Mouse (Mus musculus) left cerebral cortex, postnatal 14 days (tissue): Measurements from ENCODE around the gene Nuak1. TPM values are rescaled to one million over a fixed set of nuclear protein-coding genes. Genes with fewer than 3 reads are reported as not detected.
A peak's percentile ranks its signal among the peaks of the same experiment; 100 is the strongest.

ENCODE experiments used
- DNase-seq, 2 experiments: peaks; one replicate each; pipeline ENCODE4 v3.0.0; 2021 to 2022; ENCODE audit warnings: low spot score in 2 of 2, mixed read lengths in 1 of 2
- intact Hi-C: fragments of 180-260 bp; cut with DNase I; formaldehyde crosslinking; loops from one replicate; pipeline ENCODE4 v1.15.1; 2025
- total RNA-seq, 2 experiments: library from RNA; stranded (reverse); gene quantifications; 2 replicates each; pipeline ENCODE4 v1.2.3; 2021

Nuak1 gene
- total RNA-seq, 2 experiments from 2014 or later = 56.0 to 66.2 TPM

DNA sequence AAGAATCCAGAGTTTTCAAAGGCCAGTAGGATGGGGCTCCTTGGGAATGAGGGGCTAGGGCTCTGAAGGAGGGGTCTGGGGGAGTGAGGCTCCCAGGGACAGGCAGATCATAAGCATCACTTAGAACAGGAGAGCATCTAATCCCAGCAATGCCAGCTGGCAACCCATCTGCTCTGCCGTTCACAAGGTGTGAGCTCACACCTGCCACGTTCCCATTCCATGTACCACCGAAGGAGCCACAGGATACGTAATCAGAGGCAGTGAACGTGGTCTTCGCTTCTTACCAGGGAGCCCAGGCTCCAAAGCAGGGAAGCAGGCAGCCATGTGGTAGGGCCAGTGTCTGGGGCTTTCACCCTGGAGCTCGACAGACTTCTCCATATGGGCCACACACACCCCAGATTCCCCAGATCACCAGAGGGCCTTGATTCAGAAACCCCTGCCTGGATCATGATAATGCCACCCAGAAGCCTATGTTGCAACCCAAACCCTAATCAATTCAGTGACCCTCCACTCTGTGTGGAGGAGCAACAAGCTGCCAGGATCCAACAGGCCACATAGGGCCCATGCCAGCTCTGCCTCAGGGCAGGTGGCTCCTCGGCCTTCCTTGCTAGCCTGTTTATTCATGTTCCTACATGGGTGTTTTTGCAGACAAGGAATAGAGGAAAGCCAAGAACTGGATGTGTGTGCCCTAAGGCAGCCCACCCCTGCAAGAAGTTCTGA is 25.3 kb downstream of the Nuak1 start:
- no peak for DNase-seq
- intact Hi-C loops = no loop called here

DNA sequence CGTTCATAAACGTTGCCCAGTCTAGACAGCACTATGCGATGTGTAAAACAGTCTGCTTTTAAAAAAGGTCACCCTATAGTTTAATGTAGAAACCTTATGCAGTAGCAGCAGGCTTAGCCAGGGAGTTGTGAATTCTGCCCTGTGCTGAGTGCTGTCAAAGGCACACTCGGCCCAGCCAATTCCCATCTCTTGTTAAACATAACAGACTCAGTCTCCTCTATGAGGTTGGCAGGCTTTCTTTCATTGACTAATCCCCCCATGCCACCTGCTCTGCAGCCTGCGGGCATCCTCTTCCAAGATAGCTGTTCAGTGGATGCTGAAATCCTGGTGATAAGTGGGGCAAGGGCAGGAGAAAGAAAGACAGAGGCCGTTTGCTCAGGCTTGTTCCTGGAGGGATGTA is 27.1 kb downstream of the Nuak1 start:
- DNase-seq = no peak
- intact Hi-C loops = no loop called here

DNA sequence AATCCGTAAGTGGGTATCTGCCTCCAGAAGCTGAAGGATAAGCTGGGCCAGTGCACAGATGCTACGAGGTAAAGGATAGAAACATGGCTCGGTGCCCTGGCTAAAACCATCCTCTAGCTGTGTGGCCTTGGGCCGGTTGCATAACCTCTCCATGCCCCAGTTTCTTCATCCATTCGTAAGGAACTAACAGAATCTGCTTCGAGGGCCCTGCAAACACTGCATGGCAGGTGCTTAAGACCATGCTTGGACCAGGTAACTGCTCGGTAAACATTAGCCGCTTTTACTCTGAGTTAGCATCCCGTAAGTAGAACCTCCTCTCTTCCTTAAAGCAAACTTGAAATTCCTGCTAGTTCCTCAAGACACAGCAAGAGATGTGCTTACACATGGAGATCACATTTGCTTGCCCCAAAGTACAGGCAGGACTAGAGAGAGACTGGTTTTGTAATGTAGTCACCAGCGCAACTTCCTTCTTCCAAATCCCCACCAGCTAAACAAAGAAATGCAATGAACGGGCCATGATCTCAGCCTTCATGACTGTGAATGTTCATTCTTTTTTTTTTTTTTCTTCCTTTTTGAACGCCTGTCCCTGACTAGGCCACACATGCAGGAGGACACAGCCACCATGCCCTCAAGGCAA is 28.0 kb downstream of the Nuak1 start:
- intact Hi-C loops = no loop called here
- DNase-seq = no peak

DNA sequence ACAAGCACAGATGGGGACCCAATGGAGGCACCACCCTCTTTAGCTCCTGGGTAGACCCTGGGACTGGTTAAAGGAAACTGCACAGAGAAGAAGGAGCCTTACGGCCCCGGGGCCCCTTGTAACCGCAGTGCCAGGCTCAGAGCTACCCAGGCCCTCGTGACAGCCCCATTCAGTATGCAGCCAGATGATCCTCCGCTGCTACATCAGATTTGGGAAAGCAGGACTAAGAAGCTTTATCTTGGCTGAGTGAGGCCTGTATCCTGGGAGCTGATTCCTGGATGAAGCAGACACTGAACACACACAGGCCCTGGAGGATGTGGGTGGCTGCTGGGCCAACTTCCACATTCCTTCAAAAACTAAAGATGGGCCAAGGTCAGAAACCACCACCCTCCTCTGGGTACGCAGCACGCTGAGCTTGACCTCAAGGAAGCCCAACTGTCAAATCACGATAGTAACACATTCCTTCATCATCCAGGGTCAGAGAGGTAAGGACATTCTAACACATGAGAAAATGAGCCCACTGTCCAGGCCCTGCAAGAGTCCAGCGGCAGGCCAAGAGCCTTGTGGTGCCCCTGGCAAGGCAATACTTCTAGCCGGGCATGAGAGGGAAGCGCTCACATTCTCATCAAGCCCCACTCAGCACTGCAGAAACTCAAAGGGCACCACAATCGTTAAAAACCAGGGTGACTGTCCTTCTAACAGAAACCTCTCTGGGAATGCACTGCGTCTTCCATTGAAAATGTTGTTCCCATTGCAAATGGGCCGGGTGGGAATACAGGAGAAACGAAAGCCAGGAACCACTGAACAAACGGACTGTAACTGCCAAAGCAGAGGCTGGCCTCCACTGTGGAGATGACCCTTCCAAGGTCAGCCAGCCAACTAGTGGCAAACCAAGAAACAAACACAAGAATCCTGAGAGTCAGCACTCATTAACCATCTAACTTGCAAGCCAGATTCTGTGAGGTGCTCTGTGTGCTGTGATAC is 29.0 kb downstream of the Nuak1 start:
- no peak for DNase-seq
- intact Hi-C loops = no loop called here

DNA sequence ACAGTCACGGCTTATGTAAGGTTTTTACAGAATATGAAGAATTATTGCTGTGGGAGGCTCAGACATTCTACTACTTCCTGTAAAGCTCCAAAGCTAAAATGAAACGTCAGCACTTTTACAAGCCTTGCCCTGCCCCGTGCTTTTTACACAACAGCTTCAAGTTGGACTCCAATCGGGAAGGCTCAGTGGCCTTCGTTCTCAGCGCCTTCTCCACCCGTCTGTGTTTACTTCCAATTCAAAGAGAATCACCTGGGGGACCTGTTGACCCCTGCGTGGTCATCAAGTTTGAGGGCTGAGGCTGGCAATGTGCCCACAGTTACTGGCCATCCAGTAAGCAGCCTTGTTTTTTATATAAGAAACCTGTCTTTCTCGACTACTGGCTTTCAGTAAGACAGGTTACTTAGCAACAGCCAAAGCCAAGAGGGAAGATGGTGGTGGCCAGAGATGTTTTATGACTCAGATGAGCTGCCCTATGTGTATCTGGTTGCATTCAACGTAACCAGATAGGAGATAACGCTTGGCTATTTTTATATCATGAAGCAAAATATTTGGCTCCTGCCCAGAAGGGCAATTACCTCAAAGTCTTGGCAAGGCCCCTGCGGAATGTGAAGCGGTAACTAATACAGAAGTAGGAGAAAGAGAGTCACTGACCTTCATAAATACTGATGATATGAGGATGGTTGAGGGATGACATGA is 31.3 kb downstream of the Nuak1 start:
- intact Hi-C loops = no loop called here

DNA sequence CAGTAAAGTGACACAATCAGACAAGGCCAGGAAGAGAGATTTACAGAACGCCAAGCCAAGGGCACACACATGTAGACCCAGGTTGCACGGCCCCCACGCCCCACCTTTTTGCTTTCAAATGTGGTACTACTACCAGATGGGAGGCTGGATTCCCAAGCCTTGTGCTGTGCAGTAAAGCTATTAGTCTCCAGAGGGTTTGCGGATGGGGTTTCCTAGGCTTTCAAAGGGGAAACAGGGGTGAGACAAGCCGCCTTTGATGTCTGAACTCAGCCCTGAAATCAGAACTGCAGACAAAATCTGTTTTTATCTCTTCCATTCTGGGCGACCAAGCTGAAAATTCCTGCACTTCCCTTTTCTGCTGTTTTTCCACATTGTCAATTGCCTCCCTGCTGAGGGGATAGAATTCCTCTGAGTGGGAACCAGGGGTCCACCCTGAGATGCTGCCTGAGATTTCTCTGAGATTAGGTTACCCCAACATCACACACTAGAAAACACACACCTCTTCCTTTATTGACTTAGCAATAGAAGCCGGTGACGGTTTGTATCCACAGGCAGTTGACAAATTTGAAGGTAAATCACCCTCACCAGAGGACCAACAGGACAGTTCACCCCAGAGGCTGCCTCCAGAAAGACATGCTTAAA is 35.1 kb downstream of the Nuak1 start:
- intact Hi-C loops = no loop called here
- DNase-seq = no peak

More for the DNA sequence above, 31.3 kb downstream of the Nuak1 start:
- DNase-seq = no peak

DNA sequence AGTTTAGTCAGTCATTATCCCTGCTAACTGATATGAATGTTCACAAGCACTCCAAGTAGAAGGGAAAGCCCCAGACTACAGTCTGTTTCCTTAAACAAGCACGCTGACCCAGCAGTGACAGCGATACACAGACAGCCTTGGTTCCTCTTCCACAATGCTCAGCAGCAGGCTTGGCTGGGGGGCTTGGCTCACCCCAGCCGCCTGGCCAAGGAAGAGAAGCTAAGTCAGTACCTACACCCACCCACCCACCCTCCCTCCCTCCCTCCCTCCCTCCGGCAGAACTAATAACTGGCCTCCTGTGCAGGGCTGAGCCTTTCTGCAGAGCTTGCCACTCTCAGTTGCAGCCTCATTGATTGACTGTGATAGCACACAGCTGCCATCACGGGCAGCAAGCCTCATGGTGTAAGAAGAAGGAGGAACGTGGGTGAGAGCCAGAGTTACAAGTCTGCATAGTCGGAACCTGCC is 38.5 kb downstream of the Nuak1 start:
- intact Hi-C loops = no loop called here
- peak; percentile 61 to 77 for DNase-seq

DNA sequence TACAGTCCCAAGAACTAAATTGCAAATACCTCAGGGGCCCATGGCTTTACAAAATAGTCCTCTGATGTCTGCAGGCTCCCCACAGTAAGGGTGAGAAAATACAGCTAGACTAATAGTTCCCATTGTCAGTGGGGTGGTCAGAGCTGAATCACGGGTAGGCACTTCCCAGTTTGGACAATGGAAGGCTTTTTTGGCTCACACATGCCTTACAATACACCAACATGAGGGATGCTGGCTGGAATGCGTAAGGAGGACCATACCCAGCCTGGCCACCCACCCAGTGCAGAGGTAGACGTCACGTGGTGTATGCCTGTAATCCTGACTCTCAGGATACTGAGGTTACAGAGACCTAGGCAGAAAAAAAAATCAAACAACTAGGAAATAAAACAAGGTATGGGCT is 39.2 kb downstream of the Nuak1 start:
- intact Hi-C loops = no loop called here
- no peak for DNase-seq

DNA sequence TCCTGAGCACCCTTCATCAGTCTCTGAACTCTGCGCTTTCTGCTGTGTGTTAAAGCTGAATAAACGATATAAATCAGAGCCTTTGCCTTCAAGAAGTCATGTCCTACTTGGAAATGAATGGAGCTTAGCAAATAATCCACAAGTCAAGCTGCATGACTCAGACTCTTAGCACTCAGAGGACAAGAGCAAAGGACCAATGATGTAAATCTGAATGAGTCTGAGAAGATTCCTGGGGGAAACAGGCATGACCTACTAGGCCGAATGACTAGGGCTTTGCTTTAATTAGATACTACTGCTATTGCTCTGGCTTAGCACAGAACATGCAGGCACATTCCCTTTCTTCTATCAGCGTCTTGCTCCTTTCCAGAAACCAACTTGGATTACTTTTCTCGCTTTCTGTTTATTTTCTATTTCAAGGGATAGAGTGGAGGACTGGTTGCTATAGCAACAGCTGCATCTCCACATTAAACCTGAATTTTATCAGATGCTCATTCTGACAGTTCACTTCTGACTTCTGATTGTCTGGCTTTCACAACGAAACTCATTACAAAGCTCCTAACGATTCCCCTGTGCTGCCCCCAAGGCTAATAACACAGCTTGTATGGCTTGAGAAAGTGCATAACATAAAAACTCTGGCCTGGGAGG is 40.2 kb downstream of the Nuak1 start:
- intact Hi-C loops = no loop called here

DNA sequence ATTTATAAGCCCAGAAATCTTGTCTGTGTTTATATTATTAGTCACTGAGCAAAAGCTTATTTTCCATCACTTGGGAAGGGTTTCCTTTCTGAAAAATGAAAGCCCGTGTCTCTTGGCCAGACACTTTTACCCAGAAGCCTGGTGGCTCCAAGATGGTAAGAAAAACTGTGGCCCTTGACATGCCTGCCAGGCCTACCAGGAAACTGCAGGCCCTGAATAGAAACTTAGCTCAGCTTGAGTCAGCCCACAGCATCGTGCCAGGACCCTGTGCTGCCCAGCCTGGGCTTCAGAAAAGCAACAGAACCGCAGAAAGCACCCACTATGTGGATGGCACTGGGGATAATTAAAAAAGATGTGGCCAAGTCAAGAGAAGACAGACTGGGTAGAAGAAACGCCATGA is 43.1 kb downstream of the Nuak1 start:
- no peak for DNase-seq
- intact Hi-C loops = no loop called here

More for the DNA sequence above, 40.2 kb downstream of the Nuak1 start:
- peak in 1 of 2 experiments; percentile 66 for DNase-seq

DNA sequence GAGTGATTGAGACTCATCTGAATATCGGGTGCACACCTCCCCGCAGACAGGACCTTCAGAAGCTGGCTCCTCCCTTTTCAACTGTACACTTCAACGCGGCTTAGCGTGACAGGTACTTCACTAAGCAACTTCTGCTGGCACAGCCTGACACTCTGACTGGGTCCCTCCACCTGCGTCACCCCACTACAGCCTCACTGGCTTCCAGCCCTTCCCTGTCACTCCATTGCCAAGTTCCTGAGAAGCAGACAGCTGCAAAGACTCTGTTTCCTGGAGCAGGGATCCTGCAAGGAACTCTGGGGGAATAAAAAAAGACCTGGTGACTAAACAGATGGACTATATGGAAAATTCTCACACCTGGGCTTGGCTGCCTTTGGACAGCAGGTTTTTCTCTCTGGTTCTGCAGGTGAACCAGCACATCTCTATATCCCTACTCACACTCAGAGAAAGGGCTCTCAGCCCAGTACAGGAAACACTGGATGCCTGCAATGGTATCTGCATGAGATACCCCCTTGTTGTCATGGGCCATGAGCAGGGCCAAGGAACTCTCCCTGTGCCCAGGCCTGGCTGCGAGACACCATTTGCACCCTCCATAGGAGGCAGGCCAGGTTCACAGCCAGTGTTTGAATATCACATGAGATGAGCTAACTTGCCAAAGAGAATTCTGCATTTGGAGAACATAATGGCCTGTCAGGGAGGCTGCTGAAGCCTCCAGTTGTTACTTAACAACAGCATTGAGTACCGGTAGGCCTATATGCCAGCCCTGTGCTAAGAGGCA is 44.3 kb downstream of the Nuak1 start:
- intact Hi-C loops = no loop called here
- DNase-seq = no peak

DNA sequence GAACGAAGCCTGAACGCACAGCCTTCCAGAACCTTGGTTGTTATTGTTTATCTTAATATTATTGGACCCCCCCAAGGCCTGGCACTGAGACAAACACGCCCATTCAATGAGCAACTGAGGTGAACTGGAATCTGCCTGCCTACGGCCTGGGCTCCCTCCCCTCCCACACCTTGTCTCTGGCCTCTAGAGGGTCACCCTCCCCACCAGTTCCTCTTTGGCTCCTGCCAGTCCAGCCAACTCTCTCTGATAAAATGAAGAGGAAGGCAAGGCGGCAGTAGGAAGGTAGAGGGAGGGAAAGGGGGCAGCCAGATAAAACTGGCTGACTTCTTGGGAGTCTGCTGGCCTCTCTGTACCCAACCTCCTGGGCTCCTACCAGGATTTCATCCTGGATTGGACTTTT is 45.1 kb downstream of the Nuak1 start:
- intact Hi-C loops = no loop called here
- DNase-seq = no peak

DNA sequence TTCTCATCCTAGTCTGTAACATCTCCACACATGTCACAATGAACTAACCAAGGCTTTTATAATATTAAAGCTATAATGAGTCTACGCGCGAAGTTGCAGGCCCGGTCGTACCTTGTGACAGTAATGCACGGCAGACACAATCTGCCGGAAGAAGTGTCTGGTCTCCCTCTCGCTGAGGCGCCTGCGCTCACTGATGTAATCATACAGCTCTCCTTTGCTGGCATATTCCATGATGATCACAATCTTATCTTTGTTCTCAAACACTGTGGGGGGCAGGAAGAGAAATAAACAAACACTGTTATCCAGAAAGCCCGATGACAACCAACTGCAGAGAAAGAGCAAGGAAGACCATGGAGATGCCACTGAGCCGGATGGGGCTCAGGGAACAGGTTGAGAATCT is 46.5 kb downstream of the Nuak1 start:
- intact Hi-C loops = loop anchor here (5.0 kb wide), 1 partner anchor 43 kb away; no protein-coding TSS in a partner anchor
- no peak for DNase-seq

DNA sequence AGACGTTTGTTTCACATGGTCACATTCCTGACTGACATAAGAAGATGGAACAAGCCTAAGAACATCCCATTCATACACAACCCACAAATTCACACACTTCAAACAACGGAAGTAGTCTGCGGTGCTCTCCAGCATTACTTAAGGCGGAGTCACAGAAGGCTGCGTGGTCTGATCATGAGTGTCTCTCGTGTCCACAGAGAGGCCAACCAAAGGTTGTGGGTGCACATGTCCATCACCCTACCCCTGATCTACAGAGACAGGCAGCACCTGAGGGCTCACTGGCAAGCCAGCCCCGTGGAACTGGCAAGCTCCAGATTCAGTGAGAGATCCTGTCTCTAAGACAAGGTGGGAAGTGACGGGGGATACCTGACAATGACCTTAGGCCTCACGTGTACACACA is 47.0 kb downstream of the Nuak1 start:
- intact Hi-C loops = loop anchor here (5.0 kb wide), 1 partner anchor 44 kb away; no protein-coding TSS in a partner anchor

DNA sequence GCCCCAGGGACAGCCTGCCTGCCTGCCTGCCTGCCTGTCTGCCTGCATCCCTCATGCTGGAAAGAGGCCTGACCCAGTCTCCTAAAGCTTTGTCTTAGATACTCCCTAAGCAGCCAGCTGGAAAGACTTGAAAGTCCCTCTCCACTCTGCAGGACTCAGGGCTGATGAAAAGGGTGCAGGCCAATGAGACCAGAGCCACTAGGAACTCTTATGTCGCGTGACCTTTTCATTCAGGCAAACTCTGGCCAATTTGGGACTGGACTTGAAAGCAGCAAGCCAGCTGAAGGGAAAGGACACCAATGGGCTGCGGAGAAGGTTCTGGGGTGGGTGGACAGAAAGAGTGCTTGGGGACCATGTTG is 47.7 kb downstream of the Nuak1 start:
- intact Hi-C loops = loop anchor here (5.0 kb wide), 1 partner anchor 45 kb away; no protein-coding TSS in a partner anchor
- DNase-seq = no peak

More for the DNA sequence above, 47.0 kb downstream of the Nuak1 start:
- no peak for DNase-seq

DNA sequence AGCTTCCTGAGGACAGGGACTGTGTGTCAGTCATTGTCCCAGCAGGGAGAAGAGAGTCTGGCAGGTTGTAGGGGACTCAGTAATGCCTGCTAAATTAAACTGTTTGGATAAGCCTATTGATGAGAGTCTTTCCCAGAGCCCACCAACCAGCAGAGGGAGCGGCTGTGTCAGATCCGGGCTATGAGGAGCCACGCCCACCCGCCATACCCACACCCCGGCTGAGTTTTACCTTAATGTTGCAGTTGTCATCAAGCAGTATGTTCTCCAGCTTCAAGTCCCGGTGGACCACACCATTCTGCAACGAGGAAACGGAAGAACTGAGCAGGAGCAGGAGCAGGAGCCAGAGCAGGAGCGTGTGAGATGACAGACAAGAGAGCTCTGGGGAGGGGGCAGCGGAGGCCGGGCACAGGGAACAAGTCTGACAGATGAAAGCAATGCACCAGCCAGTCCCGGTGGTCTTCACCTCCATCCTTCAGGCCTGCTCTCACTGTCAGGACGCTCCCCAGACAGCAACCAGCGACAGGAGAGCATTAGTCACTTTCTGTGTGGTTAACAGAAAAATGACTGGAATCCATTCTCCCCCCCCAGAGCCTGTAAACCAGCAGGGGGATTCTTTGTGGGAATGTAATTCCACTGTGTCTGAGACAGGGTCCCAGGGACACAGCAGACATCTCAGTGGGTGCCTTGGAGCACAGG is 48.2 kb downstream of the Nuak1 start:
- intact Hi-C loops = loop anchor here (5.0 kb wide), 1 partner anchor 45 kb away; no protein-coding TSS in a partner anchor
- DNase-seq = peak; percentile 64 to 72

DNA sequence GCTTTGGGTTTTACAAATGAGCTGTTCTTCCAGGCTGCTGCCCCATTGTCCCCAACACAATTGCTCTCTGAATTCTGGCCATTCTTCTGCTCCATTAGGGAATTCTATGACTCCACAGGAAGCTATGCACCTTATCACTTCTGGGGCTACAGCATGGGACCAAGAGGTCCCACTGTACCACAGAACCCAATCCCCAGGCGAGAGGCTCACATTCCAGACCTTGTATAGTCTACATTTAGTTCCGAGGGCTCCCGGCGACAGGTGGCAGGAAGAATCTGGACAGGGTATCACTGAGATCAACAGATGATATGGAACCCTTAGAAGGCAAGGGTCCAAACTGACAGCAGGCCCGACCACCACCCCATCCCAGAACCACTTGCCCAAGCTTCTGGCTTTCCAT is 50.7 kb downstream of the Nuak1 start:
- DNase-seq = no peak
- intact Hi-C loops = loop anchor here (5.0 kb wide), 1 partner anchor 48 kb away; no protein-coding TSS in a partner anchor
